In genomic region chr7:19208944-19209472, GRCm38 (mm10) we compare ENCODE assay signal across 9 mouse cellular contexts. TPM values are rescaled to one million over a fixed set of nuclear protein-coding genes. Genes with fewer than 3 reads are reported as not detected.
A peak's percentile ranks its signal among the peaks of the same experiment; 100 is the strongest.
DNase-seq lines count a peak whose midpoint lies in the region; ATAC-seq and TF ChIP-seq lines count a peak whose summit lies in the region.
"Had no signal": no experiment of that assay in that cellular context is flagged by ENCODE, and none has a peak within 500 bp of the region (broad histone marks: within the 10 kb centered on the region; RNA-seq: fewer than 3 reads in every experiment).

No protein-coding gene starts in this region.

- peak; percentile 85 for TF ChIP-seq CTCF in liver, postnatal 0 days (IDR thresholded peaks at IDR 0.05; ENCODE audit: low read depth)
- peak; percentile 61; the same call in 1 of the 2 replicates for TF ChIP-seq CTCF in cerebellum, adult 2 months (IDR thresholded peaks at IDR 0.05; ENCODE audit: borderline replicate concordance, insufficient read depth, low read depth, low read length)
- TF ChIP-seq CTCF in small intestine, adult 2 months (IDR thresholded peaks at IDR 0.05; ENCODE audit: extremely low read depth, insufficient read length, insufficient replicate concordance, low read depth, low read length), result peak; percentile 56; the same call in 1 of the 2 replicates

- H3K4me3 ChIP-seq in forebrain, embryonic 10.5 days, result no peak overlapping the region
- no peak overlapping the region for H3K4me3 ChIP-seq in forebrain, embryonic 16.5 days (replicated peaks; ENCODE audit: low read length)
- no peak overlapping the region for H3K4me3 ChIP-seq in liver, postnatal 0 days (ENCODE audit: low read depth, low read length)
- H3K4me3 ChIP-seq in cerebellum, adult 2 months (replicated peaks; ENCODE audit: insufficient read depth, low read depth, low read length), result no peak overlapping the region
- H3K4me3 ChIP-seq in small intestine, adult 2 months (ENCODE audit: low read depth, low read length), result no peak overlapping the region
- H3K4me3 ChIP-seq: lung, embryonic 15.5 days had no signal

- H3K9ac ChIP-seq in forebrain, embryonic 16.5 days (replicated peaks; ENCODE audit: low read depth, low read length), result no peak overlapping the region
- no peak overlapping the region for H3K9ac ChIP-seq in liver, postnatal 0 days (replicated peaks)
- H3K9ac ChIP-seq: lung, embryonic 15.5 days had no signal

- peaks cover 22% of the 10 kb centered on the region for H3K27me3 ChIP-seq in forebrain, embryonic 10.5 days (ENCODE audit: poor library complexity, severe bottlenecking)
- no peaks in the 10 kb centered on the region for H3K27me3 ChIP-seq in forebrain, embryonic 16.5 days (replicated peaks; ENCODE audit: control insufficient read depth, insufficient read depth, low read length)
- H3K27me3 ChIP-seq in liver, postnatal 0 days (ENCODE audit: insufficient read depth, low read length), result peaks cover 21% of the 10 kb centered on the region
- no peaks in the 10 kb centered on the region for H3K27me3 ChIP-seq in cerebellum, adult 2 months (ENCODE audit: control insufficient read depth, insufficient read depth, low read length)
- peaks cover 10% of the 10 kb centered on the region for H3K27me3 ChIP-seq in small intestine, adult 2 months (ENCODE audit: control insufficient read depth, insufficient read depth, low read length)

- H3K27ac ChIP-seq in forebrain, embryonic 10.5 days, result no peak overlapping the region
- no peak overlapping the region for H3K27ac ChIP-seq in forebrain, embryonic 16.5 days (ENCODE audit: low read length)
- no peak overlapping the region for H3K27ac ChIP-seq in liver, postnatal 0 days (ENCODE audit: low read depth)
- H3K27ac ChIP-seq in cerebellum, adult 2 months (ENCODE audit: insufficient read depth, low read length), result no peak overlapping the region
- H3K27ac ChIP-seq in small intestine, adult 2 months (ENCODE audit: insufficient read depth, low read depth, low read length), result no peak overlapping the region
- H3K27ac ChIP-seq: lung, embryonic 15.5 days had no signal

- 52% methylated on average over 7 of the region's 7 CpGs for WGBS in forebrain, embryonic 10.5 days
- WGBS in forebrain, embryonic 16.5 days, result 52% methylated on average over 7 of the region's 7 CpGs
- 49% methylated on average over 7 of the region's 7 CpGs for WGBS in liver, postnatal 0 days (ENCODE audit: insufficient replicate concordance)
- 48% methylated on average over 7 of the region's 7 CpGs for WGBS in cerebellum, adult 2 months
- WGBS in small intestine, adult 2 months, result 49% methylated on average over 7 of the region's 7 CpGs

- no peak for TF ChIP-seq EP300 in liver, postnatal 0 days (IDR thresholded peaks at IDR 0.05; ENCODE audit: low read depth)

- DNase-seq in forebrain, embryonic 10.5 days (ENCODE audit: extremely low spot score, low spot score), result peak; percentile 25
- no peak for DNase-seq in liver, postnatal 0 days
- no peak for DNase-seq in liver
- peak; percentile 38 to 43 for DNase-seq in cerebellum, adult 2 months
- DNase-seq in kidney, postnatal 14 days, result peak; percentile 75
- DNase-seq in urinary bladder, adult 18-20 months (ENCODE audit: low spot score in 2 of 2), result no peak

- H3K4me2 ChIP-seq in forebrain, embryonic 16.5 days (ENCODE audit: low read length), result no peak overlapping the region
- H3K4me2 ChIP-seq in liver, postnatal 0 days (ENCODE audit: low read depth, low read length), result no peak overlapping the region
- H3K4me2 ChIP-seq: lung, embryonic 15.5 days had no signal

- H3K4me1 ChIP-seq in forebrain, embryonic 10.5 days, result peaks cover 17% of the 10 kb centered on the region
- peaks cover 8% of the 10 kb centered on the region for H3K4me1 ChIP-seq in forebrain, embryonic 16.5 days (replicated peaks; ENCODE audit: control insufficient read depth, insufficient read depth, low read length)
- peaks cover 9% of the 10 kb centered on the region for H3K4me1 ChIP-seq in liver, postnatal 0 days (ENCODE audit: insufficient read depth)
- H3K4me1 ChIP-seq in cerebellum, adult 2 months (ENCODE audit: control insufficient read depth, insufficient read depth, low read length), result no peaks in the 10 kb centered on the region; the same call in 1 of the 2 replicates
- peaks cover 13% of the 10 kb centered on the region for H3K4me1 ChIP-seq in small intestine, adult 2 months (ENCODE audit: control insufficient read depth, insufficient read depth, insufficient read length, low read length)

- H3K36me3 ChIP-seq in forebrain, embryonic 10.5 days (replicated peaks), result peaks cover 21% of the 10 kb centered on the region
- H3K36me3 ChIP-seq in forebrain, embryonic 16.5 days (ENCODE audit: control insufficient read depth, insufficient read depth), result peaks cover 8% of the 10 kb centered on the region
- peaks cover 6% of the 10 kb centered on the region; the same call in 1 of the 2 replicates for H3K36me3 ChIP-seq in liver, postnatal 0 days (replicated peaks; ENCODE audit: insufficient read depth, low read length)
- no peaks in the 10 kb centered on the region; the same call in 1 of the 2 replicates for H3K36me3 ChIP-seq in small intestine, adult 2 months (ENCODE audit: control insufficient read depth, insufficient read depth, low read length)

- TF ChIP-seq POLR2A in cerebellum, adult 2 months (IDR thresholded peaks at IDR 0.05; ENCODE audit: borderline replicate concordance, insufficient read depth, low read length), result no peak
- TF ChIP-seq POLR2A in small intestine, adult 2 months (IDR thresholded peaks at IDR 0.05; ENCODE audit: low read depth, low read length), result no peak

- ATAC-seq in forebrain, embryonic 16.5 days, result no peak
- ATAC-seq in liver, postnatal 0 days, result no peak

- 0 out of 2 replicates have a peak, but pooled peaks cover 4% of the 10 kb centered on the region for H3K9me3 ChIP-seq in forebrain, embryonic 10.5 days
- no peaks in the 10 kb centered on the region for H3K9me3 ChIP-seq in forebrain, embryonic 16.5 days (ENCODE audit: control insufficient read depth, low read length)
- H3K9me3 ChIP-seq in liver, postnatal 0 days (ENCODE audit: low read length), result no peaks in the 10 kb centered on the region
- H3K9me3 ChIP-seq: lung, embryonic 15.5 days had no signal

RNA-seq across cellular contexts. Expression of gene Gpr4, which starts 3.3 kb away (rescaled TPM):
- 1.6 and 2.0 TPM in 2 replicates for polyA plus RNA-seq in forebrain, embryonic 10.5 days (2016; fragmentation: Nextera tagmentation; extraction: Ambion mirVana)
- polyA plus RNA-seq in forebrain, embryonic 16.5 days (2015; fragmentation: Nextera tagmentation; extraction: Ambion mirVana), result 2.5 and 2.7 TPM in 2 replicates
- polyA plus RNA-seq in liver, postnatal 0 days (2015; fragmentation: Nextera tagmentation; extraction: Ambion mirVana), result 0.74 and 0.83 TPM in 2 replicates
- 4.3 and 5.1 TPM in 2 replicates for polyA plus RNA-seq in cerebellum, adult 2 months (2012; rRNA removed)
- 3.8 and 4.4 TPM in 2 replicates for polyA plus RNA-seq in small intestine, adult 2 months (2012; rRNA removed)

RNA-seq across cellular contexts. Expression of gene Opa3, which starts 19.1 kb away (rescaled TPM):
- polyA plus RNA-seq in forebrain, embryonic 10.5 days (2016; fragmentation: Nextera tagmentation; extraction: Ambion mirVana), result 50.7 and 51.4 TPM in 2 replicates
- polyA plus RNA-seq in forebrain, embryonic 16.5 days (2015; fragmentation: Nextera tagmentation; extraction: Ambion mirVana), result 43.5 and 43.8 TPM in 2 replicates
- 8.7 and 9.7 TPM in 2 replicates for polyA plus RNA-seq in liver, postnatal 0 days (2015; fragmentation: Nextera tagmentation; extraction: Ambion mirVana)
- polyA plus RNA-seq in cerebellum, adult 2 months (2012; rRNA removed), result 39.1 and 40.1 TPM in 2 replicates
- 17.1 and 34.6 TPM in 2 replicates for polyA plus RNA-seq in small intestine, adult 2 months (2012; rRNA removed)

RNA-seq across cellular contexts. Expression of gene Eml2, which starts 32.8 kb away (rescaled TPM):
- polyA plus RNA-seq in forebrain, embryonic 10.5 days (2016; fragmentation: Nextera tagmentation; extraction: Ambion mirVana), result 5.3 and 6.4 TPM in 2 replicates
- polyA plus RNA-seq in forebrain, embryonic 16.5 days (2015; fragmentation: Nextera tagmentation; extraction: Ambion mirVana), result 8.3 and 14.4 TPM in 2 replicates
- 3.3 and 3.4 TPM in 2 replicates for polyA plus RNA-seq in liver, postnatal 0 days (2015; fragmentation: Nextera tagmentation; extraction: Ambion mirVana)
- 148 and 176 TPM in 2 replicates for polyA plus RNA-seq in cerebellum, adult 2 months (2012; rRNA removed)
- 15.8 and 17.2 TPM in 2 replicates for polyA plus RNA-seq in small intestine, adult 2 months (2012; rRNA removed)

RNA-seq across cellular contexts. Expression of gene Gipr, which starts 43.1 kb away (rescaled TPM):
- 0.22 and 0.25 TPM in 2 replicates for polyA plus RNA-seq in forebrain, embryonic 10.5 days (2016; fragmentation: Nextera tagmentation; extraction: Ambion mirVana)
- 21.8 and 32.1 TPM in 2 replicates for polyA plus RNA-seq in forebrain, embryonic 16.5 days (2015; fragmentation: Nextera tagmentation; extraction: Ambion mirVana)
- polyA plus RNA-seq in liver, postnatal 0 days (2015; fragmentation: Nextera tagmentation; extraction: Ambion mirVana), result 0.04 TPM in 1 of 2 replicates, not detected in the other
- polyA plus RNA-seq in cerebellum, adult 2 months (2012; rRNA removed), result 1.9 and 2.6 TPM in 2 replicates
- polyA plus RNA-seq in small intestine, adult 2 months (2012; rRNA removed), result 0.53 and 0.62 TPM in 2 replicates

RNA-seq across cellular contexts. Expression of gene Snrpd2, which starts 59.5 kb away (rescaled TPM):
- polyA plus RNA-seq in forebrain, embryonic 10.5 days (2016; fragmentation: Nextera tagmentation; extraction: Ambion mirVana), result 183 and 193 TPM in 2 replicates
- polyA plus RNA-seq in forebrain, embryonic 16.5 days (2015; fragmentation: Nextera tagmentation; extraction: Ambion mirVana), result 116 and 118 TPM in 2 replicates
- 38.9 and 41.0 TPM in 2 replicates for polyA plus RNA-seq in liver, postnatal 0 days (2015; fragmentation: Nextera tagmentation; extraction: Ambion mirVana)
- 87.1 and 88.8 TPM in 2 replicates for polyA plus RNA-seq in cerebellum, adult 2 months (2012; rRNA removed)
- 13.2 and 25.8 TPM in 2 replicates for polyA plus RNA-seq in small intestine, adult 2 months (2012; rRNA removed)

Comparison
In these comparisons a context has a peak if more than half of its experiments do, and no peak if none do; other contexts are left out.
1. DNase-seq: peak in forebrain, embryonic 10.5 days (single experiment), cerebellum, adult 2 months (2 of 2) and kidney, postnatal 14 days (single experiment); none in liver, postnatal 0 days (single experiment), liver (single experiment) and urinary bladder, adult 18-20 months (0 of 2).
2. Peak in every context shown above with its lines, with median percentiles within 50 percentile points of each other: CTCF ChIP-seq.